ENCODE assay signal across 14 mouse cellular contexts in genomic region chr5:75718511-75719225, GRCm38 (mm10).
DNase-seq lines count a peak whose midpoint lies in the region.
"Had no signal": no experiment of that assay in that cellular context is flagged by ENCODE, and none has a peak within 500 bp of the region (broad histone marks: within the 10 kb centered on the region; RNA-seq: fewer than 3 reads in every experiment).

No protein-coding gene starts in this region.

- no peaks in the 10 kb centered on the region for H3K36me3 ChIP-seq in heart, embryonic 10.5 days
- H3K36me3 ChIP-seq: heart, embryonic 15.5 days had no signal

- no peak overlapping the region for H3K4me3 ChIP-seq in heart, embryonic 10.5 days
- H3K4me3 ChIP-seq: heart, embryonic 15.5 days; myocyte had no signal

- no peaks in the 10 kb centered on the region for H3K27me3 ChIP-seq in heart, embryonic 10.5 days (ENCODE audit: insufficient read depth, poor library complexity, severe bottlenecking)
- H3K27me3 ChIP-seq: heart, embryonic 15.5 days had no signal

- WGBS in heart, embryonic 10.5 days: 80% methylated on average over 12 of the region's 12 CpGs

- intact Hi-C loops in heart, postnatal 10 days (cut with DNase I): no loop called here

- peak; percentile 14 to 19 for DNase-seq in heart, postnatal 10 days
- DNase-seq in heart, embryonic 10.5 days (ENCODE audit: low spot score): no peak
- DNase-seq in kidney, postnatal 10 days: peak; percentile 27
- DNase-seq in kidney, postnatal 36 days: no peak
- DNase-seq in right cerebral cortex, postnatal 4 days: peak; percentile 39
- no peak for DNase-seq in right cerebral cortex, postnatal 14 days
- DNase-seq in yolk sac, embryonic 10.5 days (ENCODE audit: low spot score): peak; percentile 1
- DNase-seq: adrenal gland, postnatal 36 days; embryo, embryonic 11 days; liver; lung, adult 2 months; right cerebral cortex, adult 18-20 months had no signal

- H3K4me1 ChIP-seq in heart, embryonic 10.5 days: peaks cover 28% of the 10 kb centered on the region

- no peak overlapping the region for H3K27ac ChIP-seq in heart, embryonic 10.5 days
- H3K27ac ChIP-seq: heart, embryonic 15.5 days had no signal

- H3K9me3 ChIP-seq in heart, embryonic 10.5 days: no peaks in the 10 kb centered on the region
- H3K9me3 ChIP-seq: heart, embryonic 15.5 days had no signal

Comparison
In these comparisons a context has a peak if more than half of its experiments do, and no peak if none do; other contexts are left out.
1. DNase-seq: peak in heart, postnatal 10 days (2 of 2), kidney, postnatal 10 days (single experiment), right cerebral cortex, postnatal 4 days (single experiment) and yolk sac, embryonic 10.5 days (single experiment); none in heart, embryonic 10.5 days (single experiment), kidney, postnatal 36 days (0 of 2) and right cerebral cortex, postnatal 14 days (single experiment).